Comparison of ENCODE assay signal across 9 mouse cellular contexts in the genomic region with DNA sequence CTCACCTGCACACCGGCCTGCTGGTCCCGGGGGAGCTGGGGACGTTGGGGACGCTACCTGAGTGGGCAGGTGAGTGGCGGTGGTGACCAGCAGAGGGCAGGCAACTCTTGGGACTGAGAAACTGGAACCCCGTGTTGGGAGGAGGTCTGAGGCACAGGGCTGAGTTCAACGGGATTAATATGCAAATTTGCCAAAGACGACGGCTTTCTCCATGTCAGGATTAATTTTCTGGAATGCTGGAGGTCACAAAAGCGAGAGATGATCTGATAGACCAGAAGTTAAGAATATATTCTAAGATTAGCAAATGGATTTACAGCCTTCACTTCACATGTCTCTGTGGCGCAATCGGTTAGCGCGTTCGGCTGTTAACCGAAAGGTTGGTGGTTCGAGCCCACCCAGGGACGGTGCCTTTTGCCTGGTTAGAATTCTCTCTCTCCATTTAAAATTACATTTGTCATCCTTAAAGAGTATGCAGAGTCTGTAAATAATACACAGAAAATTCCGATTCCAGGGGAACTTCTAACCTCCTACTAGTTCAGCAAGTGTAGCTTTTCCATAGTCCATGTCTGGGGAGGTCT. TPM values are rescaled to one million over a fixed set of nuclear protein-coding genes. Genes with fewer than 3 reads are reported as not detected.
A peak's percentile ranks its signal among the peaks of the same experiment; 100 is the strongest.
DNase-seq lines count a peak whose midpoint lies in the region; ATAC-seq and TF ChIP-seq lines count a peak whose summit lies in the region.
"Had no signal": no experiment of that assay in that cellular context is flagged by ENCODE, and none has a peak within 500 bp of the region (broad histone marks: within the 10 kb centered on the region; RNA-seq: fewer than 3 reads in every experiment).

No protein-coding gene starts in this region.

- H3K4me3 ChIP-seq in heart, embryonic 15.5 days = peak overlapping the region; percentile 57
- H3K4me3 ChIP-seq in liver, embryonic 14.5 days (ENCODE audit: insufficient read depth in 1 of 2, low read depth in 2 of 2, low read length in 2 of 2) = peak overlapping the region; percentile 68 to 90
- H3K4me3 ChIP-seq in neural tube, embryonic 12.5 days = peak overlapping the region; percentile 40

- H3K27ac ChIP-seq in heart, embryonic 15.5 days = no peak overlapping the region
- H3K27ac ChIP-seq in liver, embryonic 14.5 days = peak overlapping the region; percentile 14
- no peak overlapping the region for H3K27ac ChIP-seq in neural tube, embryonic 12.5 days

- ATAC-seq in CD4-positive, CD25-positive, alpha-beta regulatory T cell, adult 4 months = peak; percentile 4
- no peak; the same call in 1 of the 2 replicates for ATAC-seq in heart, embryonic 15.5 days (replicated peaks; ENCODE audit: insufficient number of reproducible peaks, insufficient read depth, low FRiP score, low read depth)
- peak; percentile 50 for ATAC-seq in liver, embryonic 14.5 days (ENCODE audit: insufficient read depth)
- ATAC-seq in neural tube, embryonic 12.5 days (ENCODE audit: low FRiP score, low read depth) = no peak

- H3K36me3 ChIP-seq in heart, embryonic 15.5 days = no peaks in the 10 kb centered on the region
- no peaks in the 10 kb centered on the region for H3K36me3 ChIP-seq in liver, embryonic 14.5 days (replicated peaks; ENCODE audit: control insufficient read depth, insufficient read depth, low read depth)
- no peaks in the 10 kb centered on the region for H3K36me3 ChIP-seq in neural tube, embryonic 12.5 days

- no peaks in the 10 kb centered on the region for H3K9me3 ChIP-seq in heart, embryonic 15.5 days (replicated peaks)
- H3K9me3 ChIP-seq in liver, embryonic 14.5 days (ENCODE audit: control insufficient read depth, low read length) = no peaks in the 10 kb centered on the region
- H3K9me3 ChIP-seq in neural tube, embryonic 12.5 days = no peaks in the 10 kb centered on the region

- no peaks in the 10 kb centered on the region for H3K27me3 ChIP-seq in heart, embryonic 15.5 days
- no peaks in the 10 kb centered on the region for H3K27me3 ChIP-seq in liver, embryonic 14.5 days (ENCODE audit: control insufficient read depth, insufficient read depth, low read length)
- no peaks in the 10 kb centered on the region for H3K27me3 ChIP-seq in neural tube, embryonic 12.5 days (replicated peaks)

- peak overlapping the region; percentile 54; the same call in 1 of the 2 replicates for H3K9ac ChIP-seq in heart, embryonic 15.5 days
- H3K9ac ChIP-seq in liver, embryonic 14.5 days (replicated peaks) = peak overlapping the region; percentile 70
- H3K9ac ChIP-seq in neural tube, embryonic 12.5 days = peak overlapping the region; percentile 48; the same call in 1 of the 2 replicates

- peak; percentile 72 for DNase-seq in brain, embryonic 18.5 days (ENCODE audit: low read depth, low spot score)
- DNase-seq in fibroblast of lung, adult 2 months (ENCODE audit: low read depth) = peak; percentile 36
- DNase-seq in kidney, postnatal 25 days = peak; percentile 85 to 86
- DNase-seq in liver, embryonic 14.5 days (ENCODE audit: low read depth in 3 of 3, low spot score in 3 of 3) = peak in 2 of 3 experiments; percentile 53 to 68
- DNase-seq in telencephalon, adult 2 months (ENCODE audit: low read depth, low spot score) = peak; percentile 44

- TF ChIP-seq CTCF in liver, embryonic 14.5 days (IDR thresholded peaks at IDR 0.05; ENCODE audit: low read depth) = peak; percentile 91

- H3K4me1 ChIP-seq in heart, embryonic 15.5 days (replicated peaks) = peaks cover 2% of the 10 kb centered on the region; the same call in 1 of the 2 replicates
- H3K4me1 ChIP-seq in liver, embryonic 14.5 days (replicated peaks; ENCODE audit: control insufficient read depth in 2 of 2, insufficient read depth in 2 of 2, low read length in 1 of 2) = peaks cover 0 to 15% of the 10 kb centered on the region in 2 experiments; a peak in 3 of 4 replicates
- H3K4me1 ChIP-seq in neural tube, embryonic 12.5 days = peaks cover 3% of the 10 kb centered on the region; the same call in 1 of the 2 replicates

- peak overlapping the region; percentile 87 for H3K4me2 ChIP-seq in heart, embryonic 15.5 days
- H3K4me2 ChIP-seq in liver, embryonic 14.5 days (ENCODE audit: low read depth) = peak overlapping the region; percentile 90
- H3K4me2 ChIP-seq in neural tube, embryonic 12.5 days (replicated peaks) = peak overlapping the region; percentile 86

- under 1% methylated on average over 19 of the region's 19 CpGs for WGBS in heart, embryonic 15.5 days
- under 1% methylated on average over 19 of the region's 19 CpGs for whole genome bisulfite sequencing in liver, embryonic 14.5 days (ENCODE audit: insufficient replicate concordance)
- under 1% methylated on average over 19 of the region's 19 CpGs for WGBS in neural tube, embryonic 12.5 days

- peak; percentile 48; the same call in 1 of the 2 replicates for TF ChIP-seq EP300 in liver, embryonic 14.5 days (IDR thresholded peaks at IDR 0.05; ENCODE audit: low read depth)

RNA-seq across cellular contexts. Expression of gene Hfe2, which starts 27.4 kb away (rescaled TPM):
- polyA plus RNA-seq in CD4-positive, CD25-positive, alpha-beta regulatory T cell, adult 4 months (2017; shearing (Covaris generic)) = under 1 TPM in 1 of 2 experiments, not detected in 1; 0.22 TPM
- 7.9 and 8.0 TPM in 2 replicates for polyA plus RNA-seq in heart, embryonic 15.5 days (2015; fragmentation: Nextera tagmentation; extraction: Ambion mirVana)
- 3.8 and 4.5 TPM in 2 replicates for polyA plus RNA-seq in liver, embryonic 14.5 days (2012; rRNA removed)
- 4.3 and 4.4 TPM in 2 replicates for polyA plus RNA-seq in liver, embryonic 14.5 days (2014; fragmentation: Nextera tagmentation; extraction: Ambion mirVana)
- 1.9 and 2.7 TPM in 2 replicates for polyA plus RNA-seq in neural tube, embryonic 12.5 days (2016; fragmentation: Nextera tagmentation; extraction: Ambion mirVana)

RNA-seq across cellular contexts. Expression of gene BC107364, which starts 45.4 kb away (rescaled TPM):
- polyA plus RNA-seq in CD4-positive, CD25-positive, alpha-beta regulatory T cell, adult 4 months (2017; shearing (Covaris generic)) = not detected
- polyA plus RNA-seq in heart, embryonic 15.5 days (2015; fragmentation: Nextera tagmentation; extraction: Ambion mirVana) = 0.53 and 1.0 TPM in 2 replicates
- not detected in 2 replicates for polyA plus RNA-seq in liver, embryonic 14.5 days (2012; rRNA removed)
- polyA plus RNA-seq in liver, embryonic 14.5 days (2014; fragmentation: Nextera tagmentation; extraction: Ambion mirVana) = not detected in 2 replicates
- polyA plus RNA-seq in neural tube, embryonic 12.5 days (2016; fragmentation: Nextera tagmentation; extraction: Ambion mirVana) = not detected in 2 replicates
- polyA plus RNA-seq: gonadal fat pad, adult 2 months had no signal

Comparison
In these comparisons a context has a peak if more than half of its experiments do, and no peak if none do; other contexts are left out.
1. ATAC-seq: peak in CD4-positive, CD25-positive, alpha-beta regulatory T cell, adult 4 months (single experiment) and liver, embryonic 14.5 days (single experiment); none in heart, embryonic 15.5 days (single experiment) and neural tube, embryonic 12.5 days (single experiment).
2. Peak in every context shown above with its lines, with median percentiles within 50 percentile points of each other: DNase-seq, H3K4me2 ChIP-seq, H3K4me3 ChIP-seq and H3K9ac ChIP-seq.